Mouse (Mus musculus) hindbrain, embryonic 14.5 days (tissue): Measurements from ENCODE around the gene Atp6v1e2. TPM values are rescaled to one million over a fixed set of nuclear protein-coding genes. Genes with fewer than 3 reads are reported as not detected.
A peak's percentile ranks its signal among the peaks of the same experiment; 100 is the strongest.

Source experiments
- ATAC-seq: fragments of 200-750 bp; cut with Nextera tagmentation; 2 replicates; pipeline ENCODE4 v1.8.0; 2017; ENCODE audit warnings: moderate number of reproducible peaks, mild to moderate bottlenecking, moderate TSS enrichment, moderate library complexity; ENCODE audit not compliant: low FRiP score
- DNase-seq: peaks from one replicate; pipeline ENCODE4 v3.0.0-alpha.2; 2015; ENCODE audit warnings: low spot score
- H3K27ac ChIP-seq: fragments of 300-500 bp; sonication (generic); 2 replicates; pipeline ENCODE4 v1.5.1; 2014; ENCODE audit warnings: mild to moderate bottlenecking, moderate library complexity
- H3K27me3 ChIP-seq: fragments of 300-500 bp; sonication (generic); 2 replicates; pipeline ENCODE4 v1.6.1; 2014; ENCODE audit warnings: mild to moderate bottlenecking, low read length, mixed read lengths; ENCODE audit not compliant: control insufficient read depth, insufficient read depth
- H3K36me3 ChIP-seq: fragments of 300-500 bp; sonication (generic); replicated peaks from 2 replicates; pipeline ENCODE4 v1.6.1; 2014; ENCODE audit not compliant: control insufficient read depth, insufficient read depth
- H3K4me1 ChIP-seq: fragments of 300-500 bp; sonication (generic); replicated peaks from 2 replicates; pipeline ENCODE4 v1.6.1; 2014; ENCODE audit warnings: antibody characterized with exemption, low read length, mixed read lengths; ENCODE audit not compliant: control insufficient read depth, insufficient read depth
- H3K4me2 ChIP-seq: fragments of 300-500 bp; sonication (generic); replicated peaks from 2 replicates; pipeline ENCODE4 v1.6.1; 2014; ENCODE audit warnings: mild to moderate bottlenecking, moderate library complexity
- H3K4me3 ChIP-seq: fragments of 300-500 bp; sonication (generic); replicated peaks from 2 replicates; pipeline ENCODE4 v1.5.1; 2014; ENCODE audit warnings: mild to moderate bottlenecking, low read length
- H3K9ac ChIP-seq: fragments of 300-500 bp; sonication (generic); 2 replicates; pipeline ENCODE4 v1.6.1; 2014
- H3K9me3 ChIP-seq: fragments of 300-500 bp; sonication (generic); 2 replicates; pipeline ENCODE4 v1.6.1; 2016; ENCODE audit warnings: low read length; ENCODE audit not compliant: control insufficient read depth
- WGBS: fragments of 180-500 bp; shearing (Covaris S2); extraction: QIAGEN DNeasy Blood & Tissue Kit; methylation state at CpG from one replicate; pipeline ENCODE4 v1.1.7; 2014; 5-methylcytosine and 5-hydroxymethylcytosine counted together
- polyA plus RNA-seq: library from polyadenylated mRNA; unstranded; fragments of >200 nt; fragmentation: Nextera tagmentation; extraction: Ambion mirVana; gene quantifications from 2 replicates; pipeline ENCODE4 v1.2.1, GENCODE M21; 2014

Atp6v1e2 gene
- polyA plus RNA-seq, 1 experiment from 2014 or later = not detected

GRCm38 (mm10) chr17:86957968-86958367 is 10.3 kb upstream of the Atp6v1e2 start:
- no peak overlapping the region for H3K9ac ChIP-seq

DNA sequence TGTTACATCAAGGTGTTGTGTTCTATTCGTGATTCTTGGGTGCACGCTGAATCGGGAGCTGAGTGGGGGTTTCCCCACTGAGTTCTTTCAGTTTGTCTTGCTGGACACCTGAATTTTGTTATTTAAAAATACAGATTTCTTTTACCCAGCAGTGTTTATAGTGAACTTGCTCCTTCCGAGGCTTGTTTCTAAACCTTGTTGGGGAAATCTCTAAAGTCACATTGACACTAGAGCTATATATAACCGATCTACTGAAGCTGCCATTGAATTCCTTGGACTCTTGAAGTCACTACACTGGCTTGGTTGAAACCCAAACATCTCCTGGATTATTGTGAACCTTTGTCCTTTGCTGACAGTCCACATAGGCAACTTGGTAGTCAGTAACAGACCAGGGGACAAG is 9.5 kb upstream of the Atp6v1e2 start:
- H3K27ac ChIP-seq = no peak overlapping the region
- WGBS = 95% methylated on average over 5 of the region's 5 CpGs
- H3K4me2 ChIP-seq = no peak overlapping the region
- no peaks in the 10 kb centered on the region for H3K36me3 ChIP-seq
- H3K9me3 ChIP-seq = no peaks in the 10 kb centered on the region
- DNase-seq (no peak), ATAC-seq (no peak)
- H3K9ac ChIP-seq = no peak overlapping the region
- H3K4me3 ChIP-seq = no peak overlapping the region
- H3K27me3 ChIP-seq = no peaks in the 10 kb centered on the region
- peaks cover 14% of the 10 kb centered on the region for H3K4me1 ChIP-seq

More at GRCm38 (mm10) chr17:86957968-86958367, 10.3 kb upstream of the Atp6v1e2 start:
- WGBS = 91% methylated on average over 14 of the region's 14 CpGs
- Histone ChIP-seq H3K27me3 (no peaks in the 10 kb centered on the region), H3K4me1 (peaks cover 14% of the 10 kb centered on the region), H3K4me3 (no peak overlapping the region), H3K36me3 (no peaks in the 10 kb centered on the region), H3K27ac (no peak overlapping the region), H3K9me3 (no peaks in the 10 kb centered on the region), H3K4me2 (no peak overlapping the region)
- DNase-seq = no peak
- ATAC-seq = no peak

GRCm38 (mm10) chr17:86948801-86949200 is 1.1 kb upstream of the Atp6v1e2 start:
- ATAC-seq (no peak), DNase-seq (no peak)
- H3K9me3 ChIP-seq = no peaks in the 10 kb centered on the region
- no peak overlapping the region for H3K4me2 ChIP-seq
- H3K4me3 ChIP-seq = no peak overlapping the region
- H3K27me3 ChIP-seq = no peaks in the 10 kb centered on the region
- H3K4me1 ChIP-seq = peaks cover 8% of the 10 kb centered on the region; the same call in 1 of the 2 replicates
- WGBS = 83% methylated on average over 6 of the region's 6 CpGs
- no peak overlapping the region for H3K27ac ChIP-seq
- no peaks in the 10 kb centered on the region for H3K36me3 ChIP-seq
- no peak overlapping the region for H3K9ac ChIP-seq

- no peak overlapping the region for H3K4me3 ChIP-seq
- no peak for DNase-seq
- WGBS = 45% methylated on average over 4 of the region's 4 CpGs
- H3K36me3 ChIP-seq = no peaks in the 10 kb centered on the region
- no peak for ATAC-seq
- no peak overlapping the region for H3K9ac ChIP-seq
- peaks cover 8% of the 10 kb centered on the region; the same call in 1 of the 2 replicates for H3K4me1 ChIP-seq
- H3K27me3 ChIP-seq = no peaks in the 10 kb centered on the region
- H3K9me3 ChIP-seq = no peaks in the 10 kb centered on the region
- no peak overlapping the region for H3K4me2 ChIP-seq
- no peak overlapping the region for H3K27ac ChIP-seq
Observed at GRCm38 (mm10) chr17:86946078-86946477, 1.6 kb downstream of the Atp6v1e2 start.

GRCm38 (mm10) chr17:86943158-86943557 is 4.5 kb downstream of the Atp6v1e2 start:
- 91% methylated on average over 6 of the region's 6 CpGs for WGBS
- H3K9ac ChIP-seq = no peak overlapping the region
- H3K27ac ChIP-seq = no peak overlapping the region
- peaks cover 7% of the 10 kb centered on the region; the same call in 1 of the 2 replicates for H3K4me1 ChIP-seq
- H3K4me3 ChIP-seq = no peak overlapping the region
- DNase-seq = no peak
- H3K36me3 ChIP-seq = no peaks in the 10 kb centered on the region
- H3K4me2 ChIP-seq = no peak overlapping the region
- ATAC-seq = no peak
- H3K9me3 ChIP-seq = no peaks in the 10 kb centered on the region
- no peaks in the 10 kb centered on the region for H3K27me3 ChIP-seq

DNA sequence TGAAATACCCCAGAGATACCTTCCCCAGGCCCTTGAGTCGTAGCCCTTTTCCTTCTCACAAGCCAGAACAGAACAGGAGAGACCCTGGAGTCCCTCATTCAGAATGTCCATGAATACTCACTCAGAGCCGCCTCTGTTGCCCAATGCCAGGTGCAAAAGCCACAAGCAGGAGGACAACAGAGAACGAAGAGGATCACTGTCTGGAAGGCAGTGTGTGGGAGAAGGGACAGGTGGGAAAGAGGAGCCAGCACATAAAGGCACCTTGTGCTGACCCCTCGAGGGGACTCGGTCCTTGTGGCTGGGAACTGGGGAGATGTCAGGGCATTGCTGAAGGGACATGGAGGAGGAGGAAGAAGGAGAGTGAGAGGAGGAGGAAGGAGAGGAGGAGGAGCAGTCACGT is 5.6 kb downstream of the Atp6v1e2 start:
- no peaks in the 10 kb centered on the region for H3K27me3 ChIP-seq
- ATAC-seq = no peak
- no peak overlapping the region for H3K4me2 ChIP-seq
- no peaks in the 10 kb centered on the region for H3K36me3 ChIP-seq
- no peak for DNase-seq
- H3K27ac ChIP-seq = no peak overlapping the region
- peaks cover 4% of the 10 kb centered on the region; the same call in 1 of the 2 replicates for H3K4me1 ChIP-seq
- no peak overlapping the region for H3K4me3 ChIP-seq
- no peak overlapping the region for H3K9ac ChIP-seq
- 72% methylated on average over 6 of the region's 6 CpGs for WGBS
- no peaks in the 10 kb centered on the region for H3K9me3 ChIP-seq

GRCm38 (mm10) chr17:86938683-86939082 is 9.0 kb downstream of the Atp6v1e2 start:
- Histone ChIP-seq H3K27me3 (no peaks in the 10 kb centered on the region), H3K27ac (no peak overlapping the region)

DNA sequence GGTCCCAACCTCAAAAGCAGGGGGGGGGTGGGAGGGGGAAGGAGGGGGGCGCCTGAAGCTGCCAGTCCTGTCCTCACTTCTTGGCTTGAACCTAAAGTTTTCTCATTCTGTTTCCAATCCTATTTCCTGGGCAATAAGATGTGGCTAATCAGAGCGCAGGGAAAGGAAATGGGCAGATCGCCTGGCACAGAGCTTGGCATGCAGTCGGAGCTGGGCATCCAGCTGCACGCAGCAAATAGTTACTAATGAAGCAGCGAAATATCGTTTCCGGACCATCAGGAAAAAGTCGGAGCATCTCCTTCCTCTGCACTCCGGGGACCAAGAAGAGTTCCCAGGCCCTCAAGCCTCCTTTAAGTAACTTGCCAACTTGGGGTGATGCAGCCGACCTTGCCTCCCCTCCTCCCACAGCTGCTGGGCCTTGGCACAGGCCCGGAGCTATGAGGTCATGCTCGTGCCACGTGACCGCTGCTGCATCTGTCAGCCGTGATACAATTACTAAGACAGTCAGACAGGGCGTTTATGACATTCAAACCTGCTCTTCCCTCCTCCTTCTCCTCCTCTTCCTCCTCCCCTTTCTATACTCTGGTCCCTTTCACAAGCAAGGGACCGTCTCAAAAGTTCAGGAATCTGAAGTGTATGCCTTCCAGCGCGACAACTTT is 10.1 kb downstream of the Atp6v1e2 start:
- ATAC-seq (peak; percentile 87), DNase-seq (peak; percentile 80)
- Histone ChIP-seq H3K36me3 (no peaks in the 10 kb centered on the region), H3K4me2 (peak overlapping the region; percentile 66), H3K4me3 (peak overlapping the region; percentile 39), H3K27ac (peak overlapping the region; percentile 76), H3K4me1 (peaks cover 13% of the 10 kb centered on the region), H3K9me3 (no peaks in the 10 kb centered on the region), H3K27me3 (no peaks in the 10 kb centered on the region), H3K9ac (peak overlapping the region; percentile 55)
- WGBS = 5% methylated on average over 20 of the region's 20 CpGs

More at GRCm38 (mm10) chr17:86938683-86939082, 9.0 kb downstream of the Atp6v1e2 start:
- ATAC-seq = no peak
- Histone ChIP-seq H3K4me3 (no peak overlapping the region), H3K9ac (no peak overlapping the region), H3K36me3 (no peaks in the 10 kb centered on the region), H3K4me1 (peaks cover 4% of the 10 kb centered on the region; the same call in 1 of the 2 replicates), H3K4me2 (no peak overlapping the region), H3K9me3 (no peaks in the 10 kb centered on the region)
- no peak for DNase-seq
- WGBS = 59% methylated on average over 7 of the region's 7 CpGs

GRCm38 (mm10) chr17:86937064-86937463 is 10.6 kb downstream of the Atp6v1e2 start:
- Histone ChIP-seq H3K4me1 (peaks cover 19% of the 10 kb centered on the region), H3K4me3 (no peak overlapping the region), H3K9ac (0 out of 2 replicates have a peak overlapping the region, but pooled peaks have one; percentile 55), H3K27ac (peak overlapping the region; percentile 76; the same call in 1 of the 2 replicates), H3K27me3 (no peaks in the 10 kb centered on the region), H3K4me2 (peak overlapping the region; percentile 66), H3K36me3 (no peaks in the 10 kb centered on the region), H3K9me3 (no peaks in the 10 kb centered on the region)
- ATAC-seq = no peak
- DNase-seq = no peak
- WGBS = 75% methylated on average over 2 of the region's 2 CpGs
